Mouse (Mus musculus) kidney, adult 2 months (tissue): ENCODE measurements around the gene Ubtd1. TPM values are rescaled to one million over a fixed set of nuclear protein-coding genes. Genes with fewer than 3 reads are reported as not detected.

Experiments
- DNase-seq: peaks from one replicate; pipeline ENCODE4 v3.0.0; 2021
- H3K27ac ChIP-seq: fragments of 200-500 bp; 2 replicates; pipeline ENCODE4 v1.5.1; 2012; ENCODE audit warnings: low read depth, low read length, control low read depth, inconsistent platforms; ENCODE audit not compliant: insufficient read depth
- H3K27me3 ChIP-seq: fragments of 200-500 bp; replicated peaks from 2 replicates; pipeline ENCODE4 v1.6.1; 2012; ENCODE audit warnings: mild to moderate bottlenecking, moderate library complexity, low read length, inconsistent platforms; ENCODE audit not compliant: control insufficient read depth, insufficient read depth
- H3K36me3 ChIP-seq: fragments of 200-500 bp; 2 replicates; pipeline ENCODE4 v1.6.1; 2012; ENCODE audit warnings: mild to moderate bottlenecking, moderate library complexity, low read length, inconsistent platforms; ENCODE audit not compliant: control insufficient read depth, insufficient read depth
- H3K4me1 ChIP-seq: fragments of 200-500 bp; 2 replicates; pipeline ENCODE4 v1.6.1; 2011; ENCODE audit warnings: low read length; ENCODE audit not compliant: control insufficient read depth, insufficient read depth
- H3K4me3 ChIP-seq: fragments of 200-500 bp; 2 replicates; pipeline ENCODE4 v1.5.1; 2011; ENCODE audit warnings: mild to moderate bottlenecking, low read depth, low read length, control low read depth; ENCODE audit not compliant: insufficient read depth
- CTCF ChIP-seq: fragments of 200-500 bp; conservative IDR thresholded peaks from 2 replicates; pipeline ENCODE4 v1.5.1; 2011; ENCODE audit warnings: low read depth, mild to moderate bottlenecking, control low read depth, low read length, moderate library complexity, mixed read lengths; ENCODE audit not compliant: insufficient read depth, insufficient read length
- POLR2A ChIP-seq: fragments of 200-500 bp; IDR thresholded peaks from one replicate; pipeline ENCODE4 v1.6.1; 2011; ENCODE audit warnings: low read depth, low read length, control low read depth
- WGBS: fragments of 180-500 bp; shearing (Covaris S2); methylation state at CpG from one replicate; pipeline ENCODE4 v1.1.7; 2018; 5-methylcytosine and 5-hydroxymethylcytosine counted together
- polyA plus RNA-seq: library from polyadenylated mRNA; depleted of rRNA; stranded (reverse); fragments of >200 nt; gene quantifications from 2 replicates; pipeline ENCODE4 v1.2.3, GENCODE M21; 2012

Ubtd1 gene
- polyA plus RNA-seq, 1 experiment, result 23.0 TPM

DNA sequence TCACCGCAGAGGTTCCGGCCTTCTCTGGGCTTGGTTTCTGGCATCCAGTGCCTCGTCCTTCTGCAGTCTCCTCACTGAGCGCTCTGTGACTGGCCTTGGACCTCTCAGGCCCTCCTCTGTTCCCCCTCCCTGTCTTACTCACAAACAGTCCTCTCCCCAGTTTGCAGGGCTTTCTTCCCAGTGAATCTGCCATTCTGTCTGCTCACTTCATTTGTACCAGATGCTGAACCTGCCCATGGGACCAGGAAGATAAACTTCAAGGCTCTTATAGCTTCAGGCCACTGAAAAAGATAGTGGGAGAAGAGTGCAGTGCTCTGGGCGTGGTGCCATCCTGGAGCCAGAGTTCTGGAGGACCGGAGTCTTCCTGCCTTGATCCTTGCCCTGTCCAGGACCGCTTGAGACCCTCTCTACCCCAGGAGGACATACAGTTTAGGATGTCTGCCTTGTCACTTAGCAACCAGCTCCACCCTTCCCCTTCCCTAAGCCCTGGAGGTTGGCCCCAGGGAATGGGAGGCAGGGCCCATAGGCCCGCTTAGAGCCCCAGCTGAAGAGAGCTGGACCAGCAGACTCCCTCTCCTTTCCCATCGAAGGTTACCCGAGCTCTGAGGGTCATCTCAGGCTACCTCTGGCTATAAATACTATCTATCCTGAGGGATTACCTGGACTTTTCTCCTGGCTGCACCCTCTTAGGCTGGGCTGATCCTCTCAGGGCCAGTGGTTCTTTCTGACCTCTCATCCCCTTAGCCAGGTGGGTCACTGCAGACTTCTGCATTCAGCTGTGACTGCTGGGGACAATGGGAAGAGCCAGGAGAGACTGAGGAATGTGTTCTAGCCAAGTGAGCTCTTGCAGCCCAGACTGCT, 40.3 kb downstream of the Ubtd1 start:
- Histone ChIP-seq H3K36me3 (no peaks in the 10 kb centered on the region), H3K27ac (no peak overlapping the region), H3K4me1 (peaks cover 8% of the 10 kb centered on the region; the same call in 1 of the 2 replicates), H3K4me3 (no peak overlapping the region), H3K27me3 (no peaks in the 10 kb centered on the region)
- 54% methylated on average over 10 of the region's 10 CpGs for WGBS
- no peak for DNase-seq
- TF ChIP-seq CTCF (no peak), POLR2A (no peak)

DNA sequence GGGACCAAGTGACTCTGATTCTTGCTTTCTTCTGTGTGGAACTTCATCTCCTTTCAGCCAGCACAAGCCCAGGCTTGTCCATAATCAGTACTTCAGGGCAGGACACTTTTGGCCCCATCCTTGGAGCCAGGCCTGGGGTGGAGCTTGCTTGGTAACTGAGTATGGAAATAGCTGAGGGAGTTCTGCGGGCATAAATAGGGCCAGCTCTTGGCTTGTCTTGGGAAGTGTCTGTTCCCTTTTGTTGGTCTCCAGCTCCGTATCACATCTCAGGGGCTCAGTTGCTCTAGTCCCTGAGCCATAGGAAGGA, 40.9 kb downstream of the Ubtd1 start:
- TF ChIP-seq POLR2A (no peak), CTCF (no peak)
- no peak overlapping the region for H3K27ac ChIP-seq
- 54% methylated on average over 2 of the region's 2 CpGs for WGBS

DNA sequence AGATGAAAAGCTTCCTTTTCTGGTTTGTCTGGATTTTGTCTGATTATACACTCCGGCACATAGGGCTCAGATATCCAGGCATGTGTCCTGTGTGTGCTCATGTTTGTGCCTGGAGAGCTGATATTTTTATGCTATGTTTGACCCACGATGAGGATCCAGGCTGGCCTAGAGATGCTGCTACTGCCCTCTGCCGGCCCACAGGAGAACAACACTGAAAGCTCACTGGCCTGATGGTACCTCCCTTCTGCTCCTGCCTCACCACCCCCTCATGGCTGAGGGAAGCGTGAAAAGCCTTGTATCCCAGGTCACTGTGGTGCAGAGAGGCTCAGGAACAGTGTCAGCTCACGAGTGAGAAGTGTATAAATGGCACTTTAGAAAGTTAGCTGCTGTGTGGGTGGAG, 44.6 kb downstream of the Ubtd1 start:
- 3% methylated on average over 5 of the region's 5 CpGs for WGBS
- H3K27me3 ChIP-seq, result no peaks in the 10 kb centered on the region
- no peak overlapping the region for H3K4me3 ChIP-seq
- no peaks in the 10 kb centered on the region for H3K36me3 ChIP-seq
- DNase-seq, result peak; percentile 87
- TF ChIP-seq POLR2A (no peak), CTCF (peak; percentile 99)
- no peak overlapping the region for H3K27ac ChIP-seq
- no peaks in the 10 kb centered on the region for H3K4me1 ChIP-seq

More for the DNA sequence above, 40.9 kb downstream of the Ubtd1 start:
- DNase-seq, result no peak
- H3K4me3 ChIP-seq, result no peak overlapping the region
- peaks cover 6% of the 10 kb centered on the region; the same call in 1 of the 2 replicates for H3K4me1 ChIP-seq
- no peaks in the 10 kb centered on the region for H3K36me3 ChIP-seq
- no peaks in the 10 kb centered on the region for H3K27me3 ChIP-seq

DNA sequence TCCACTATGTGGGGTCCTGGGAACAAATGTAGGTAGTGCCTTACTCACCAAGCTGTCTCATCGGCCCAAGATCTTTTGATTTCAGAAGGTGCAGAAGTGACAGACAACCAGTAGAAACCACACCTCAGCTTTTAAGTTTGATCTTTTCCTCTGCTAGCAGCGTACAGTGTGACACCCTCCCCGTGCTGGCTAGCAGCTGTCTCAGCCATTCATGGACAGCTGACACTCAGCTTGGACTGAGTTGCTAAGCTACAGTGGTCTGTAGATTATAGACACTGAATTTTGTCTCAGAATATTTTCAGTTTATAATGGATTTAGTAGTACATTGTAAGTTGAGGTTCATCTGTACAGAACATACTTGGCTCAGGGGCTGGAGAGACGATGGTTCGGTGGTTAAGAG, 49.5 kb downstream of the Ubtd1 start:
- no peaks in the 10 kb centered on the region for H3K27me3 ChIP-seq
- TF ChIP-seq POLR2A (no peak), CTCF (no peak)
- no peak for DNase-seq
- WGBS, result 89% methylated on average over 5 of the region's 5 CpGs
- H3K4me3 ChIP-seq, result no peak overlapping the region
- H3K36me3 ChIP-seq, result peaks cover 2% of the 10 kb centered on the region; the same call in 1 of the 2 replicates
- peaks cover 2% of the 10 kb centered on the region; the same call in 1 of the 2 replicates for H3K4me1 ChIP-seq
- no peak overlapping the region for H3K27ac ChIP-seq

DNA sequence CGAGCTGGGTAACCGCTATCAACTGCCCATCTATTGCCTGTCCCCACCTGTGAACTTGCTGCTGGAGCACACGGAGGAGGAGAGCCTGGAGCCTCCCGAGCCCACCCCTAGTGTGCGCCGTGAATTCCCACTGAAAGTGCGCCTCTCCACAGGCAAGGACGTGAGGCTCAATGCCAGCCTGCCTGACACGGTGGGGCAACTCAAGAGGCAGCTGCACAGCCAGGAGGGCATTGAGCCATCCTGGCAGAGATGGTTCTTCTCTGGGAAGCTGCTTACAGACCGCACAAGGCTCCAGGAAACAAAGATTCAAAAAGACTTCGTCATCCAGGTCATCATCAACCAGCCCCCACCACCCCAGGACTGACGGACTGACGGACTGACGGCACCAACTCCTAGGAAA, 52.0 kb downstream of the Ubtd1 start:
- DNase-seq, result no peak
- TF ChIP-seq CTCF (no peak), POLR2A (no peak)
- Histone ChIP-seq H3K27me3 (no peaks in the 10 kb centered on the region), H3K27ac (no peak overlapping the region), H3K4me3 (no peak overlapping the region), H3K4me1 (peaks cover 2% of the 10 kb centered on the region; the same call in 1 of the 2 replicates), H3K36me3 (peaks cover 2% of the 10 kb centered on the region; the same call in 1 of the 2 replicates)
- 90% methylated on average over 14 of the region's 14 CpGs for WGBS

DNA sequence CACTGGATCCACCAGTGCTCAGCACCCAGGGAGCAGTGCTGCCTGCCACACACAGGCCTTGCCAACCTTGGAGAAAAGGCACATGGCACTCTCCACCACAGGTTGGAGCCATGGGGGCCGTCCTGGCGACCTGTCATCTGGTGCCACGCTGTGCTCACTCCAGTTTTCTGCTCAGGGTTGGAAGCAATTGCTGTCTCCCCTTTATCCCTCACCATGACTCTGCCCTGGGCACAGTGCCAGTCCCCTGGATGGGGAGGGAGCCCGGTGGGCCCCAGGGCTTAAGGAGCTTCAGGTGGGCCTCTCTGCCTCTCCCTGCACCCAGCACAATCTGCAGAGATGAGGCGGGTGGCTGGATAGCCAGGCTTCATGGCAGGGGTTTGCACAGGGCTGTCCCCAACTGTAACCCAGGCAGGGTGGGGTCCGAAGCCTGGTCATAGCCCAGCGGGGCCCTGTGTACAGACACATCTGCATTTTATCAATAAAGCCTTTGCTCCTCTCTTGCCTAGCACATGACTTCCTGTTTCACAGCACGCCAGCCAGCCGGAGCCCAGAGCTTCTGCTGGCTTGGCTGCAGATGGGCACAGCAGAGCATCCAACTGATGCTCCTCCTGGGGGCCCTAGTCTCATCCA, 52.7 kb downstream of the Ubtd1 start:
- Histone ChIP-seq H3K36me3 (peaks cover 2% of the 10 kb centered on the region; the same call in 1 of the 2 replicates), H3K27me3 (no peaks in the 10 kb centered on the region), H3K27ac (no peak overlapping the region), H3K4me1 (peaks cover 2% of the 10 kb centered on the region; the same call in 1 of the 2 replicates), H3K4me3 (no peak overlapping the region)
- no peak for TF ChIP-seq CTCF
- TF ChIP-seq POLR2A, result no peak
- no peak for DNase-seq
- WGBS, result 88% methylated on average over 9 of the region's 9 CpGs

DNA sequence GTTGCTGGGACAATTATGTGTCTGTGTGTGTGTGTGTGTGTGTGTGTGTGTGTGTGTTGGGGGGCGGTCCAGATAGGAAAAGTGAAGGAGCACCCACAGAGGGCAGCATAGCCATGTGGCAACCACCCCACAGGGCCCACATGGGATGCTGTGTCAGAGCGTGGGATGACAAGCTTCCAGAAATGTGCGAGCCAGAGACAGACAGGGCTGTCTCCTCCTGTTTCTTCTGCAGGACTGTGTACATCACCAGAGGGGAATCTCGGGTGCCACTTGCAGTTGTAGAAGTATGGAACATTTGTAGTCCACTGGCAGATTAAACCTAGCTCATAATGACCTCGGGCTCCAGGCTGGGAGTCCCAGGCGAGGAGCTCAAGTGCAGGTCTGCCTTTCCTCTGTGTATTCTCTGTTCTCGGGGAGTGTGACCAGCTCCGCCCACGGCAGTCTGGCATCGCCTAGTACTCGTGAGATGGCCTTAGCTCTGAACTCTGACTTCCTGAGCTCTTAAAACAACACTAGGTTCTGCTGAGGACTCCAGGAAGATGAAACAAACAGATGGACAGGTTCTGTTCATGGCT, 53.4 kb downstream of the Ubtd1 start:
- H3K4me1 ChIP-seq, result peaks cover 2% of the 10 kb centered on the region; the same call in 1 of the 2 replicates
- H3K27ac ChIP-seq, result no peak overlapping the region
- H3K36me3 ChIP-seq, result peaks cover 2% of the 10 kb centered on the region; the same call in 1 of the 2 replicates
- 51% methylated on average over 11 of the region's 11 CpGs for WGBS
- TF ChIP-seq CTCF, result no peak
- no peak for TF ChIP-seq POLR2A
- H3K27me3 ChIP-seq, result no peaks in the 10 kb centered on the region
- no peak overlapping the region for H3K4me3 ChIP-seq
- no peak for DNase-seq
